Comparison of ENCODE assay signal across 12 mouse cellular contexts in the genomic region with DNA sequence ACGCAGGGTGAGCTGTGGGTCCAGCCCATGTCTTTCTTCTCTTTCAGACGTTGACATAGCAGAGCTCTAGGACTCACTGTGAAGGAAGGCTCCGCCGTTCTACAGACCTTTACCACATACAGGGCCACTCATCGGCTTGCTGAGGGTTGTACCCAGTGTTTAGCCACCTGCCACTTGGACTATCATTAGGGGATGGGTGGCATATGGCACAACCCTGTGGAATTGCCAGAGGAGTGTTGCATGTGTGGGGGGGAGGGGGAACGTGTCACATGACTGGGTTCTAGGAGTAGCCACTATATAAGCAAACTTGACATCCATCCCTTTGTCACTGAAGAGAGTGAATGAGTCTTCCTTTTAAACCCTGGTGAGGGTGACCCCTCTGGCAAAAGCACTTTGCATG. TPM values are rescaled to one million over a fixed set of nuclear protein-coding genes. Genes with fewer than 3 reads are reported as not detected.
DNase-seq lines count a peak whose midpoint lies in the region; ATAC-seq and TF ChIP-seq lines count a peak whose summit lies in the region.
"Had no signal": no experiment of that assay in that cellular context is flagged by ENCODE, and none has a peak within 500 bp of the region (broad histone marks: within the 10 kb centered on the region; RNA-seq: fewer than 3 reads in every experiment).

No protein-coding gene starts in this region.

- H3K27me3 ChIP-seq in forebrain, embryonic 13.5 days, result no peaks in the 10 kb centered on the region
- H3K27me3 ChIP-seq in forebrain, embryonic 15.5 days, result no peaks in the 10 kb centered on the region
- no peaks in the 10 kb centered on the region for H3K27me3 ChIP-seq in small intestine, adult 2 months (ENCODE audit: control insufficient read depth, insufficient read depth, low read length)

- peaks cover 50% of the 10 kb centered on the region for H3K36me3 ChIP-seq in forebrain, embryonic 13.5 days (ENCODE audit: poor library complexity, severe bottlenecking)
- peaks cover 37% of the 10 kb centered on the region for H3K36me3 ChIP-seq in forebrain, embryonic 15.5 days
- H3K36me3 ChIP-seq in small intestine, adult 2 months (ENCODE audit: control insufficient read depth, insufficient read depth, low read length), result no peaks in the 10 kb centered on the region

- WGBS in forebrain, embryonic 13.5 days, result 88% methylated on average over 6 of the region's 6 CpGs
- WGBS in forebrain, embryonic 15.5 days, result 80% methylated on average over 6 of the region's 6 CpGs
- 66% methylated on average over 6 of the region's 6 CpGs for WGBS in small intestine, adult 2 months

- no peak for TF ChIP-seq CTCF in left cerebral cortex, adult 2 months (IDR thresholded peaks at IDR 0.05)
- no peak for TF ChIP-seq CTCF in small intestine, adult 2 months (IDR thresholded peaks at IDR 0.05; ENCODE audit: extremely low read depth, insufficient read length, insufficient replicate concordance, low read depth, low read length)

- no peak for DNase-seq in left cerebral cortex, adult 2 months (ENCODE audit: extremely low spot score in 1 of 2, low spot score in 2 of 2)
- DNase-seq in left cerebral cortex, adult 9 months (ENCODE audit: low spot score in 2 of 2), result no peak
- peak; percentile 76 for DNase-seq in cerebellum, adult 9-10 months
- no peak for DNase-seq in thymus, postnatal 0 days (ENCODE audit: low spot score)
- DNase-seq in urinary bladder, postnatal 14 days (ENCODE audit: low spot score), result no peak
- DNase-seq: adrenal gland, postnatal 36 days; heart, postnatal 10 days; kidney, postnatal 4 days; lung, postnatal 10 days had no signal

- peak overlapping the region; percentile 5; the same call in 1 of the 2 replicates for H3K9ac ChIP-seq in forebrain, embryonic 13.5 days
- no peak overlapping the region for H3K9ac ChIP-seq in forebrain, embryonic 15.5 days (replicated peaks)

- H3K9me3 ChIP-seq in forebrain, embryonic 13.5 days (replicated peaks), result peaks cover 3% of the 10 kb centered on the region; the same call in 1 of the 2 replicates
- H3K9me3 ChIP-seq in forebrain, embryonic 15.5 days, result no peaks in the 10 kb centered on the region; the same call in 1 of the 2 replicates

- no peak for TF ChIP-seq POLR2A in small intestine, adult 2 months (IDR thresholded peaks at IDR 0.05; ENCODE audit: low read depth, low read length)

- no peak overlapping the region for H3K27ac ChIP-seq in forebrain, embryonic 13.5 days
- no peak overlapping the region for H3K27ac ChIP-seq in forebrain, embryonic 15.5 days (replicated peaks)
- H3K27ac ChIP-seq in left cerebral cortex, adult 2 months, result no peak overlapping the region
- 0 out of 2 replicates have a peak overlapping the region, but pooled peaks have one; percentile 20 for H3K27ac ChIP-seq in small intestine, adult 2 months (ENCODE audit: insufficient read depth, low read depth, low read length)

- H3K4me3 ChIP-seq in forebrain, embryonic 13.5 days, result no peak overlapping the region
- no peak overlapping the region for H3K4me3 ChIP-seq in forebrain, embryonic 15.5 days
- peak overlapping the region; percentile 90 for H3K4me3 ChIP-seq in left cerebral cortex, adult 2 months
- H3K4me3 ChIP-seq in small intestine, adult 2 months (ENCODE audit: low read depth, low read length), result no peak overlapping the region

- H3K4me2 ChIP-seq in forebrain, embryonic 13.5 days, result peak overlapping the region; percentile 97; the same call in 1 of the 2 replicates
- no peak overlapping the region for H3K4me2 ChIP-seq in forebrain, embryonic 15.5 days (replicated peaks)

- intact Hi-C loops in left cerebral cortex, adult 2 months (cut with DNase I), result loop anchor here (1.0 to 2.0 kb wide), 2 partner anchors 12 to 75 kb away; no protein-coding TSS in a partner anchor

- ATAC-seq in forebrain, embryonic 13.5 days, result no peak
- ATAC-seq in forebrain, embryonic 15.5 days (replicated peaks), result no peak

- H3K4me1 ChIP-seq in forebrain, embryonic 13.5 days, result peaks cover 33% of the 10 kb centered on the region
- peaks cover 33% of the 10 kb centered on the region for H3K4me1 ChIP-seq in forebrain, embryonic 15.5 days
- peaks cover 28% of the 10 kb centered on the region for H3K4me1 ChIP-seq in small intestine, adult 2 months (ENCODE audit: control insufficient read depth, insufficient read depth, insufficient read length, low read length)

RNA-seq across cellular contexts. Expression of a gene that starts 1.5 kb away (rescaled TPM):
- 39.4 and 40.2 TPM in 2 replicates for polyA plus RNA-seq in forebrain, embryonic 13.5 days (2015; fragmentation: Nextera tagmentation; extraction: Ambion mirVana)
- polyA plus RNA-seq in forebrain, embryonic 15.5 days (2015; fragmentation: Nextera tagmentation; extraction: Ambion mirVana), result 46.3 and 50.0 TPM in 2 replicates
- total RNA-seq in left cerebral cortex, adult 2 months (2021), result 10 to 100 TPM; 58.0 to 65.6 TPM
- 28.1 and 33.5 TPM in 2 replicates for polyA plus RNA-seq in small intestine, adult 2 months (2012; rRNA removed)
- 22.4 and 26.4 TPM in 2 replicates for polyA plus RNA-seq in thymus, postnatal 0 days (2015; fragmentation: Nextera tagmentation; extraction: Ambion mirVana)

RNA-seq across cellular contexts. Expression of a gene that starts 2.2 kb away (rescaled TPM):
- polyA plus RNA-seq in forebrain, embryonic 13.5 days (2015; fragmentation: Nextera tagmentation; extraction: Ambion mirVana), result 95.9 and 109 TPM in 2 replicates
- polyA plus RNA-seq in forebrain, embryonic 15.5 days (2015; fragmentation: Nextera tagmentation; extraction: Ambion mirVana), result 90.4 and 98.7 TPM in 2 replicates
- 100 to 1,000 TPM; 144 to 149 TPM for total RNA-seq in left cerebral cortex, adult 2 months (2021)
- 64.7 and 68.6 TPM in 2 replicates for polyA plus RNA-seq in small intestine, adult 2 months (2012; rRNA removed)
- 64.6 and 70.2 TPM in 2 replicates for polyA plus RNA-seq in thymus, postnatal 0 days (2015; fragmentation: Nextera tagmentation; extraction: Ambion mirVana)
